Mouse (Mus musculus) kidney, adult 2 months (tissue): ENCODE results near the gene Gm43951.

ENCODE experiments used
- CTCF ChIP-seq: fragments of 200-500 bp; conservative IDR thresholded peaks from 2 replicates; pipeline ENCODE4 v1.5.1; 2011; ENCODE audit warnings: low read depth, mild to moderate bottlenecking, control low read depth, low read length, moderate library complexity, mixed read lengths; ENCODE audit not compliant: insufficient read depth, insufficient read length
- POLR2A ChIP-seq: fragments of 200-500 bp; IDR thresholded peaks from one replicate; pipeline ENCODE4 v1.6.1; 2011; ENCODE audit warnings: low read depth, low read length, control low read depth

DNA sequence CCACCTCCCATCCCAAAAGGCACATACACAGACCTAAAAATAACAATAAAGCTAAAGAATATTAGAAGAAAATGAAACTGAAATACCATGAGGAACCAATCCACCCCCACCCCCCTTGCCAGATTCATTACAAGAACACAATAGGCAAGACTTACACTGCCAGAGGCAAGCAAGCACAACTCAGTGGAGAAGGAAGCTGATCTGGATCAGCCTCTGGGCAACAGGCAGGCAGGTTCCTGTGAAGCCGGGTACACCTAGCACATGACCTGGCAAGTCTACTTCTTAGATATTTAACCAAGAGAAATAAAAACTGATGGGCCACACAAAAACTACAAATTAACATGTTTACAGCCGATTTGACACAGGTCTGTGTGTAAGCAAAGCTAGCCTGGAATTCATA lies 43.4 kb downstream of the Gm43951 start:
- no peak for TF ChIP-seq POLR2A
- TF ChIP-seq CTCF: no peak
